Mouse (Mus musculus) monocyte, adult 2 months (primary cell): ENCODE measurements at regions not wholly inside any gene's neighbourhood (a gene's known extent, or its start where the extent isn't known, plus 50 kb on each side); places are given as distances from the start of the nearest gene placed in this dataset.

ENCODE experiments used
- DNase-seq, 2 experiments: peaks; one replicate each; pipeline ENCODE4 v3.0.0; 2022; ENCODE audit warnings: low spot score in 2 of 2, low read depth in 1 of 2

DNA sequence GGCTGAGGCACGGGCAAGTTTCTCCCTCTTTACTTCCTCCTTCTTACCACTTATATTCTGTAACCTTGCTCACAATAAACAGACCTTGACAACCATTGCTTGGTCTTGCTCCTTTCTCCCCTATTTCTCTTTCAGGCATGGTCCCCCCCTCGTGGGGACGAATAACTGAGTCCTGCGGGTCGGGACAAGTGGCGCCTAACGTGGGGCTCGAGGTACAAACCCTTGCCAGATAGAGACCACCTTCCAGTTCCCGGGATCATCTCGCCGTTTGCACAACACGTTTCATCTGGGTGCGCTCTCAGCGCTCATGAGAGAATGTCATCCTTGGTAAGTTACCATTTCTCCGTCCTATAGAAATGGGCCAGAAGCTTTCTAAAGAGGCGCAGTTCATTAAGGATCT is 79.6 kb upstream of the Foxn3 start:
- DNase-seq, result no peak

DNA sequence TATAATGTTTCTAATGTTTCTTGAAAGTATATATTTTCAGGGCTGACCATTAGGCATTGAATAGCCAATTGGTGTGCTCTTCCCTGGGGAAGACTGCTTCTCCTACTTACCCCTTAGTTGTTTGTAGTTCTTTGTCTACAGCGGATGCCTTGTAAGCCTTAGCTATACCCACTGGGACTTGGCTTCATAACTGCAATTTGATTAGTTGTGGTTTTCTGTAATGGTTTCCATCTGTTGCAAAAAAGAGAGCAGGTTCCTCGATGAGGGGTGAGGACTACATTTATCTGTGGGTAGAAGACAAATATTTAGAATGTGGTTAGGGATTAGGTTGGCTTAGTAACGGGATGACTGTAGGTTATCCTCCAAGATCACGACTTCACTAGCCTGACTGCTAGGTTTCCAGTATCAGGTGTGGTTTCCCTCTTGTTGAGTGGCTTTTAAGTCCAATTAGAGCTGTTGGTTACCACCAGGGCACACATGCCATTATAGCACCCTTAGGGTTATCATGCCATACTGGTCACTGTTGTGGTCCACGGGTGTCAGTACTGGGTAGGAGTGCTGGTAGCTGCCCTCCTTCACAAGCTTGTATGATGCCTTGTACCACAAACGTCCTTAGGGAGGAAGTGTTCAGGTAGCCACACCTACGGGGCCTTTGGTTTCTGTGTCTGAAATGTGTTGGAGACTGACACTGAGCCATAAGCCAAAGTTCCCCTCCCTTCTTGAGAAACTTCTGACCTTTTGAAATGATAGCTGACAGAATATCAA is 78.9 kb upstream of the Foxn3 start:
- no peak for DNase-seq

DNA sequence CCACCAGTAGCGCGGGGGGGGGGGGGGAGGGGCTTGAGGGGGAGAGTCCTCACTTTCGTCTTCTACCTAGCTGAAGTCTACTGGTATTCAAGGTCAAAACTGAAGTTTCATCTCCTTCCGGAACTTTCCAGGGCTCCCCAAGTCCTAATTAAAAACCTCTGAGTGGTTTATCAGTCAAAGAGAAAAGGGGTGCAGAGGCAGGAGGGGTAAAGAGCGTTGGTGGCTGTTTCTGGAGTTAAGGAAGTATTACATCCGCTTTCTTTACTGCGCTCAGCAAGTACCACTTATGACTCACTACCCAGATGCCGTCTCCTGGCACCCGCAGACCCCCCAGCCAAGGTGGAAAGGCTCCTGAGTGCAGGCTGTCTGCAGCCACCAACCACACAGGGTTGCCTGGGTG is 77.9 kb upstream of the Foxn3 start:
- DNase-seq, result peak; percentile 24 to 56

DNA sequence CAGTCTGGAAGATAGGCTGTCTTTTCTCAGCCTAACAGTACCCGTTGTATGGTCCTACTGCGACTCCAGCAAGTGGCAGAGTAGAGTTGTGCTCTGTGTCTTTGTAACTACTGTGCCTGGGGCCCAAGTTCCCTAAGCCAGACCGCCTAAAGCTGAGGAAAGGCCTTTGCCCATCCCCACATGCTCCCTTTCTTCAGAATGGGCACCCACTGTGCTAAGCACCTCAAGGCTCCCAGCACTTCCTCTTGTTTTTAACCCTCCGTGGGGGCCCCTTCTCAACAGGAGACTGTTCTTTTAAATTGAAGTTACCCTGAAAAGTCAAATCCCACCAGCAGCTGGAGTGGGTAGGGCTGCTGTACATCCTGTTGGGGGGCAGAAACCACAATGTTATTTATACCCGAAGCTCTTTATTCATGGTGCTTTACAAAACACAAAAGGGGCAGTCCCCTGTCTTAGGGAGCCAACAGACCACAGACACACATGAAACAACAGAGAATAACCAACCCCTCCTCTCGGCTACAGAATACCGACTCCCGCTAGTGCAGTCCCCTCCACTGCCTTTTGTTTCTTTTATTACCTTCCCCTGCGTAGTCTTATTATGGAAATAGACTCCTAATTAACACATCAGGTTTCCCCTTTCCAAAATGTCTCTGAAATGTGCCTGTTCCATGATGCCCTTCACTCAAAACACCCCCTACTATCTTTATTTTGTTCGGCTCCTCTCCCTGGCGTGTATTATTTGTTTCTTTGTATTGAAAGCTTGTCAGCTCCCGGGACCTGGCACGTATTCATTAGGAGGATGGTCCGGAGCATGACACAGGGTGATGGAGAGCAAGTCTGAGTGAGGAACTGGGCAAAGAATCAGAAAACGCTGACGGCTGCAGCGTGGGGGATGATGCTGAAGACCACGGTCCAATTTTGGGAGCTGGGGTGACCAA is 77.1 kb upstream of the Foxn3 start:
- peak in 1 of 2 experiments; percentile 58 for DNase-seq

DNA sequence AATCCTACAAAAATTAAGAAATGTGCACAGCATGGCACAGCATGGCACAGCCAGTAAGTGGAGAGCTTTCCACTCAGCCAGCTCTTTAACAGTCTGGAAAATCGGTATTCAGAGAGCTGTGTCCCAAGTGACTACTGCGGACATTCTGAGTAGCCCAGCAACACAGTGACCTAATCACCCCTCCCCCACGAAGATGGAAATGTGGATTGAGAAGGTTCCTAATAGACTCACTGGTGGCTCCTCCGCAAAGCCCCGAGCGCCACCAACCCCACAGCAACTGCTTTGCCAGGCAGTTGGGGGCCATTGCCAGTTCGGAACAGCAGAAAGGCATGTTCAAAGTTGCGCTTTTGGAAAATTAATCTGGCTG is 76.4 kb upstream of the Foxn3 start:
- no peak for DNase-seq

DNA sequence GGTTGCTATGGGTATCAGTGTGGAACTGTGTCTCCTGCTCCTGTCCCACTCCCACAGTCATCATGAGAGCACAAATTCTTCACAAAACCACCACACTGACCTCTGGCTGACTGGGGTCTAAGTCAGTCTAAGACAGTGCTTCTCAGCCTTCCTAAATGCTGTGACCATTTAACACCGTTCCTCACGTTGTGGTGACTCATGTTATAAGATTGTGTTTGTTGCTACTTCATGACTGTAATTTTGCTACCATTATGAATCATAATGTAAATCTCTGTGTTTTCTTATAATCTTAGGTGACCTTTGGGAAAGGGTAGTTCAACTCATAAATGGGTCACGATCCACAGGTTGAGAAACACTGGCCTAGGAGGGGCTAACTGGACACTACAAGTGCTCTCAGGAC is 75.7 kb upstream of the Foxn3 start:
- no peak for DNase-seq

DNA sequence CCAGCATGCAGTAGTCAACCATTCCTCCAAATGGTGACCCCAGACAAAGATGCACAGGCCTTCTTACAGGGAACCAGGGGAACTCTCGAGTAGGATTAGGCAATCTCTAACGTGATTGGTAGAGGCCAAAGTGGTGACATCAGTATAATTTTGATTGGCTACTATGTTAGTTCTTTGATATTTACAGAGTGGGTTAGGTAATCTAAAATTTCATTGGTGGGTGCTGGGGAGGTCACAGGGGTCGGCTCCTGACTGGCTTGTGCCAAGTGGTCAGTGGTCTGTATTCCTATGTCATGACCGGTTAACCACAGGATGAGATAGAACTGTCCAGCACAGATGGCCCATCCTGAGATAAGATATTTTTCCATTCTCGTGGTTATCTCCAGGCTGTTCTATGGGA is 74.6 kb upstream of the Foxn3 start:
- no peak for DNase-seq

DNA sequence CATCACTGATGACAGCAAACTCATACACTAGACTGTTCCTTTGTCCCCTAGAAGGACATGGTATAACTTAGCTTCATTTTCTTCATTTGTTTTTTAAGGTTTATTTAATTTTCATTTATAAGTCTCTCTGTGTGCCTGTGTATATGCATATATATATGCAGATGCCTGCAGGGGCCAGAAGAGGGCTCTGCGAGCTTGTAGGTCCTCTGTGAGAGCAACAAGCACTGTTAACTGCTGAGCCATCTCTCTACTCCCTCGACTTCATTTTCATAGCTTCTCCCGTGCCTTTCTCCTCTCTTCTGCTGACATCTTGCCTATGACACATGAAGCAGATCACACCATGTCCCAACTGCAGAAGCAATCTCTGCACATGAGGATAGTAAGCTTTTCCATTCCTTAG is 72.9 kb upstream of the Foxn3 start:
- no peak for DNase-seq

DNA sequence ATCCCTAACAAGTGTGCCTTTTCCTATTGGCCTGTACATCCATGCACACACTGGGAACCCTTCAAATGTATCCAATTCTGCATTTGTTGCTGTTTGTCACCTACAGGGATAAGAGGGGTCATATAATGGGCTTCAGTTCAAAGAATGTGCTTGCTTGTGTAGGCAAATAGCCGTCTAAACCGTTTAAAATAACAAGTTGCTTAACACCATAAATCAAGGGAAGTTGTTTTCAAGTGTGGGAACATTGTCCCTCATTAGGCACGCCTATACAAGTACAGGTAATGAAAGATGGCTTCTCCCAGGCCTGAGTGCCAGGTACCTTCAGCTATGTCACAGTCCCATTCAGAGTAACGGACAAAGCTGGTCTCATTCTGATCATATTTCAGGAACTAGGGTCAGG is 72.0 kb upstream of the Foxn3 start:
- no peak for DNase-seq

DNA sequence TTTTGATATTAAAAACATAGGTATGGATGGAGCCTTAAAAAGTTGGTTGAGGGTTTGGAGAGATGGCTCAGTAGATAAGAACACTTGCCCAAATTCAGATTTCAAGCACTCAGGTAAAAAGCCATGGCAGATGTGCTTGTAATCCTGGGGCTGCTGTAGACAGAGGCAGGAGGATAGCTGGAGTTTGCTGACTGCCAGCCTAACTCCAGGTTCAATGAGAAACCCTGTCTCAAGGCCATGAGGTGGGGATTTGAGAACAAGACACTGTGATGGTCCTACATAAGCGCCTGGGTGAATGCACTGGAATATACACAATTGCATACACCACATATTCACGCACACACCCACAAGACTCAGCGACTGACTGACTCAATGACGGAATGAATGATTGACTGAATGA is 71.3 kb upstream of the Foxn3 start:
- no peak for DNase-seq

DNA sequence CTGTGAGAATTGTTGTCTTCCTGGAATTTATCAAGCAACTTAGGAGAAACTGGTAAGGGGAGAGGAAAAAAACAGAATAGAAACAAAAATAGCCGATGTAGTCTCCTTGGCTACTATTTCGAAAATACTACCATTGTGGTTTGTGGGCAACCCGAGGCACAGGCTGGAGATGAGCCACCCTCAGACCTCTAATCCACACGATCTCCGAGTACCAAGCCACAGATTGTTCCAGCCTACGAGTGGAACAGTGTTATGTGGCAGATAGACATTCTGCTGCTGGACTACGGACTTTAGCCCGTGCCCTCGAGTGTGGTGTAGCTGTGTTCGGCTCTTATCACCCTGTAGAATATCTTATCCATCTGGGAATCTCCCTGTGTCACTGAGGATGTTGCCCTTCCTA is 70.3 kb upstream of the Foxn3 start:
- DNase-seq, result no peak

DNA sequence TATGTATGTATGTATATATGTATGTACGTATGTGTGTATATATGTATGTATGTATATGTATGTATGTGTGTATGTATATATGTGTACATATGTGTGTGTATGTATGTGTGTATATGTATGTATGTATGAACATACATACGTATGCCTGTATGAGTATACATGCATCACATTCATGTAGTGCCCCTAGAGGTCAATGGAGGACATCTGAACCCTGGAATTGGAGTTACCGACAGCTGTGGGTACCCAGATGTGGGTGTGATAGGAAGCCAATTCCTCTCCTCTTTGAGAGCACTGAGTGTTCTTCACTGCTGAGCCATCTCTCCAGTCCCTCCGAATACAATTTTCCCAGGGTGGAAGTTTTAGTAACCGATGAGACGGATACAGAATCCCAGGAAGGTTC is 69.6 kb upstream of the Foxn3 start:
- DNase-seq, result no peak

DNA sequence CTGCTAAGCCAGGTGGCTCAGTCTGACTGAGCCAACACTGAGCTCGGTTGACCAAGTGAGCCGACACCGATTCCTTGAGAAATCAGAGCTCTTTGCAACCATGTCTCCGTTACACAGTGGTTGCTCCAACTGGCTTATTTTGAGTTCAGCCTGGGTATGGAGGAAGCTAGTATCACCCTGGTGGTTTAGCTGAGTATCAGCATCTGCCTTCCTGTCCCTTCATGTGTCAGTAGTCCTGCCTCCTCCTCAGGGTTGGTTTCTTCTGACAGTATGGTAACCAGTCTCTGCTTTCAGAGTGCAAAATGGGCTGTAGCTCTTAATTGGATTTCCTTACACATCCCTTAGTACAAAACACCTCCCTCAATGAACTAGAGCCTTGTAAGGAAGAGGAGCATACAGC is 66.2 kb upstream of the Foxn3 start:
- no peak for DNase-seq

DNA sequence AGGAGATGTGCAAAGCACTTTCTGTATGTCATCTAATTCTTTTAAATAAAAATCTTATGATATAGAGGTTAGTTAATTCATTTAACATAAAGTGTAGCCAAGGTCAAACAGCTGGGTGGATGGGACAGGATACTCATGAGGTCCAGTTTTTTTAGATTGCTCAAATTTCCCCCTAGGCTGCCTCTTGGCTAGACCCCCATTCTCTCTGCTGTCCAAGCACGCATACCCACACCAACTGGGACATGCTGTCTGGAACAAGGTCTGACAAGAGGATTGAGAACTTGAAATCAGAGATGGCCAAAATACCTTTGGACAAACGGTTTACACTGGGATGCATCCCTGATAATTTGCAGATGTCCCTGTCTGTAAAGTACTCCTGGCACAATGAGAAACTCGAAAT is 65.0 kb upstream of the Foxn3 start:
- DNase-seq, result no peak

DNA sequence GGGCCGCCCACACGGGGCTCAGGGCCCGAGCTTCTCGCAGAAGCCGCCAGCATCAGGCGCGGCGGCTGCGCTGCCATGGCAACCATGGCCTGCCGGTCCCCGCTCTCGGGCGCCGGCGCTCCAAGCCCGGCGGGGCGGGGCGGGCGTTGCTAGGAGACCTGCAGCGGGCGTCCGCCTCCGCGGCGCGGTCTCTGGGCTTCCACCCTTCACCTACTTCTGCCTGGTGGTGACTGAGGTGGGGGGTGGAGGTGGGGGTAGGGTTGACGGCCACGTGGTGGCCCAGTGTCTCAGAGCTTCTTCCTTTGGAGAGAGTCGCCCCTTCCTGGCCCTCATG is 64.5 kb upstream of the Foxn3 start:
- peak; percentile 54 to 83 for DNase-seq

DNA sequence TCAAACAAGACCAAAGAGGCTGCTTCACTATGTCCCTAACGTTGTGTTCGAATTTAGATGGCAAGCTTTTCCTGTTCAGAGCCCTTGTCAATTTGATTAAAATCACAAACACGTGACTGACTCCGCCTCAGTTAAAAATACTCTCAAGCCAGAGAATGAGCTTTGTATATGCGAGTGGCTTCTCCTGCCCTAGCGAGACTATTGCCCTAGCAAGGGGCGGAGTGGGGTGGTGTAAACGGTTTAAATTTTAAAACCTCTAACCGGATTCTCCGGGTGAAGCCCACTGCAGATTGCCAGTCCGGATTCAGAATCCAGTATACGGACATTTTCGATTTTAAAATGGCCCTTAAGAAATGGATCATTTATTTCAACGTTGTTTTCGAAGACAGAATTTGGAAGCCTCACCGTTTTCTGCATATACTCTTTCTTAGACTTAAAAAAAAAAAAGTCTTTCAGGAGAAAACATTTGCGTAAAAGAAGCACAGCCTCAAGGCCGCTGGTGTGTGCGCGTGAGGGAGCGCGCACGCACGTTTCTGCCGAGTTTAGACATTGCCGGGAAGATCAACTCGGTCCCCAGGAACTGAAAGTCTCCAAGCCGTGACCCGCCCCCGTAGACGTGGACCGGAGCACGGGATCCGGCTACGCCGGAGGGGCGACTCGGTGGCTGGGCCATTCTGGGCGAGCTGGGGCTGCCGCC is 64.0 kb upstream of the Foxn3 start:
- DNase-seq, result no peak

DNA sequence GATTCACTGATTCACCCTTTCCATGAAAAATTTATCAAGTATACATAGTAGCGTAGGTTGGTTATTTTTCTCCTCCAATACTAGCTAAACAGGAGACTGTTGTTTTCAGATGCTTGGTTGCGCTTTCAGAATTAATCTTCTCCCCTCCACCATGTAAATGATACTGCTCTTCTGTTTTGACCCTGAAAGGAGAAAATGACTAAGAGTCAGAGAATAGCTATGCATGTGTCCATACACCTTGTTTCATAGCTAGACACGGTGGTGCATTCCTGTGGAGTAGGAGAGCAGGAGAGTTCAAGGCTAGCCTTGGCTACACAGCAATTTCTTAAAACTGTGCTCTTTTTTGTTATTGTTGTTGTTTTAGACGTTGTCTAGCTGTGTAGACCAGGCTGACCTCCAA is 62.8 kb upstream of the Foxn3 start:
- no peak for DNase-seq

DNA sequence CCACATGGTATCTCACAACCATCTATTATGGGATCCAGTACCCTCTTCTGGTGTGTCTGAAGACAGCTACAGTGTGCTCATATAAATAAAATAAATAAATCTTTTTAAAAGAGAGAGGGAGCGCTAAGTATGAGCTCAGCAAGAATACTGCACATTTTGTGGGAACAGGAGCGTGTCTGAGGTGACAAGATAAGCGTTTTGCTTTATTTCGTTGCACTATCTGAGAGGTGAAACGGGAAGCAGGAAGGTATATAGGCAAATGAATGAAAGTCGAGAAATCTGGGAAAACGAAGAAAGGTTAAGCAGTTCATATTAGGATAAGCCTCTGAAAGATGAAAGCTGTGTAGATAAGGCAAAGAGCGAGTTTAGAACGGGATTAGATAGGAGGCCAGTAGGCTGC is 61.7 kb upstream of the Foxn3 start:
- no peak for DNase-seq

DNA sequence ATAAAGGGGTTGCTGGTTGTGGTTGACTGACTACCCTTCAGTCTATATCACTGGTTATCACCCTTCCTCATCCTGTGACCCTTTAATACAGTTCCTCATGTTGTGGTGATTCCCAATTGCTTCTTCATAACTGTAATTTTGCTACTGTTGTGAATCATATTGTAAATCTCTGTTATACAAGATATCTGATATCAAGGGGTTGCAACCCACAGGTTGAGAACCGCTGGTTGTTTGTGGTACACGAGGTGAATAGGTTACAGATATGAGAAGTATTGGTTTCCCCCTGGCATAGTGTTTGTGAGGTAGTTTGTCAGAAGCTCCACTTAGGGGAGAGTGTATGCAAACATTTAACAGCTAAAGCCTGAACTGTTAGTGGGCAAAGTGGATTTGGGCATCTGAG is 58.9 kb upstream of the Foxn3 start:
- no peak for DNase-seq

DNA sequence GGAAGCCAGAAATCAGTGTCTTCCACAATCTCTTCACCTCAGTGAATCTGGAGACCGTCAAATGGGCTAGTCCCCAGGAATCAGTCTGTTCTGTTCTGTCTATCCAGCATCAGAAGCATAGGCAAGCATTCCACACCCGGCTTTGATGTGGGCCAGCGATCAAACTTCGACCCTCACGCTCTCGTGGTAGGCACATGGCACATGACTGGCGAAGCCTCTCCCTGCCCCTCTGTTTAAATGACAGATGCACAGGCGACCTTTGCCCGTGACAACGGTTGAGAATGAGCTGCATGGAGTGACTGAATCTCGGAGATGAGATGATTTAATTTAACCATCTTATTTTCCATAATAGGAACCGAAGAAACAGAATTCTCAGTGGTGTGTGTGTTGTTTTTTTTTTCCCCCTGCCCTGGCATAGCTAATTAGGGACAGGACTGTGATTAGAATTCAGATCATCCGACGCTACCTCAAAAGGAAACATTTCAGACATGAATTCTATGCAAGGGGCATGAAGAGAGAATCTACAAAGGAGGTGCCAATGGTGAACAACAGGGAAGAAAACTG is 53.9 kb upstream of the Foxn3 start:
- DNase-seq, result no peak

DNA sequence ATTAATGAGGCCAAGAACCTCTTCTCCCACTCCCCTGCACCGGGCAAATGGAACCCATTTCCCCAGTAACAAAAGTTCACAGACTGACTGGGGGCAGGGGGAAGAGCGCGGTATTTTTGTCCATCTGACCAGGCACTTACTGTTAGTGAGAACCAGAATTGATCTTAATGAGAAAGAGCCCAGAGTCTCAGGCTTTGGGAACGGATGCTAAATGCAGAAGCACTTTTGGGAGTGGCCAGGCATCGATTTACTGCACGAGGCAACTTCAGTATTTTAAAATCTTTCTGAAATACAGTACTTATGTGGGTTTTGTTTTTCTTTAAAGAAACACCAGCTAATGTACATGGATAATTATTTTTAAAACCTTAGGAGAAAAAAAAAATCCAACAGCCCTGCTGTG is 51.0 kb upstream of the Foxn3 start:
- DNase-seq, result no peak
